Mouse (Mus musculus) cerebellum, postnatal 36 days (tissue): ENCODE results near the gene Fam71d.

Source experiments
- DNase-seq, 2 experiments: peaks; one replicate each; pipeline ENCODE4 v3.0.0; 2021 to 2022; ENCODE audit warnings: mixed read lengths in 2 of 2

Fam71d gene

GRCm38 (mm10) chr12:78777916-78778315, 86.6 kb downstream of the Fam71d start:
- DNase-seq: no peak

GRCm38 (mm10) chr12:78778423-78779067, 87.2 kb downstream of the Fam71d start:
- no peak for DNase-seq
